Mouse (Mus musculus): ENCODE data around the gene Sfpq.

DNA sequence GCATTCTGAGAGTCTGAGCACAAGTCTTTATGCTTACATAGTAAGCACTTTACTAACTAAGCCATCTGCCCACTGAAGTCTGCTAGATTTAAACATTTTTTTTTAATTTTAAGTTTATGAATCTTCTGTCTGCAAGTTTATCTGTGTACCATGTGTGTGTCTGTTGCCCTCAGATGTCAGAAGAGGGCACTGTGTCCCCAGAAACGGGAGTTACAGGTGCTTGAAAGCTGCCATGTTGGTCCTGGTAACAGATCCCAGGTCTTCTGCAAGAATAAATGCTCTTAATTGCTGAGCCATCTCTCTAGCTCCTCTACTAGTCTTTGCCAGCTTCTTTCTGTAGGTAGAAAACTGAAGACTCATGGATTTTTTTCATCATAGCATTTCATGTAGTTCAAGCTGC is 53.8 kb downstream of the Sfpq start:
- TF ChIP-seq CTCF (IDR thresholded peaks at IDR 0.05; ENCODE audit: low read depth) (no peak), EP300 (IDR thresholded peaks at IDR 0.05; ENCODE audit: low read depth) (no peak)

Data from heart, postnatal 0 days (tissue).